8 mouse cellular contexts compared by ENCODE assay signal in genomic region chr5:64159781-64160704, GRCm38 (mm10). TPM values are rescaled to one million over a fixed set of nuclear protein-coding genes. Genes with fewer than 3 reads are reported as not detected.
A peak's percentile ranks its signal among the peaks of the same experiment; 100 is the strongest.
DNase-seq lines count a peak whose midpoint lies in the region; ATAC-seq and TF ChIP-seq lines count a peak whose summit lies in the region.

No protein-coding gene starts in this region.

- H3K4me3 ChIP-seq in G1E (ENCODE audit: low read depth, low read length) = peak overlapping the region; percentile 35
- H3K4me3 ChIP-seq in hindbrain, embryonic 15.5 days = peak overlapping the region; percentile 79
- peak overlapping the region; percentile 68 for H3K4me3 ChIP-seq in left cerebral cortex, adult 2 months

- WGBS in hindbrain, embryonic 15.5 days = 0% methylated on average over 58 of the region's 63 CpGs

- peaks cover 37% of the 10 kb centered on the region for H3K27me3 ChIP-seq in G1E (ENCODE audit: insufficient read depth, low read length)
- H3K27me3 ChIP-seq in hindbrain, embryonic 15.5 days = peaks cover 29% of the 10 kb centered on the region

- DNase-seq in G1E (ENCODE audit: low spot score) = no peak
- DNase-seq in cerebellum, adult 9-10 months = peak; percentile 71
- DNase-seq in gastrocnemius, adult 18-20 months (ENCODE audit: low spot score) = peak; percentile 79
- peak; percentile 62 to 80 for DNase-seq in left cerebral cortex, adult 2 months (ENCODE audit: extremely low spot score in 1 of 2, low spot score in 2 of 2)
- DNase-seq in lung, postnatal 4 days = peak; percentile 78 to 79
- DNase-seq in retina, postnatal 1 day = peak; percentile 79
- peak; percentile 70 to 71 for DNase-seq in thymus, postnatal 36 days

- no peak for ATAC-seq in G1E (ENCODE audit: extremely low read depth, insufficient number of reproducible peaks, low FRiP score, poor library complexity, severe bottlenecking)
- ATAC-seq in hindbrain, embryonic 15.5 days (ENCODE audit: low FRiP score, low read depth) = peak; percentile 77

- peak overlapping the region; percentile 34; the same call in 1 of the 2 replicates for H3K27ac ChIP-seq in hindbrain, embryonic 15.5 days (replicated peaks)
- H3K27ac ChIP-seq in left cerebral cortex, adult 2 months = peak overlapping the region; percentile 89

- H3K4me2 ChIP-seq in hindbrain, embryonic 15.5 days = peak overlapping the region; percentile 100

- H3K9ac ChIP-seq in hindbrain, embryonic 15.5 days = peak overlapping the region; percentile 56

- no peaks in the 10 kb centered on the region for H3K9me3 ChIP-seq in G1E (replicated peaks)
- H3K9me3 ChIP-seq in hindbrain, embryonic 15.5 days = no peaks in the 10 kb centered on the region

- TF ChIP-seq CTCF in G1E (IDR thresholded peaks at IDR 0.05; ENCODE audit: low read depth, low read length) = no peak
- TF ChIP-seq CTCF in left cerebral cortex, adult 2 months (IDR thresholded peaks at IDR 0.05) = peak; percentile 12; the same call in 1 of the 2 replicates

- H3K36me3 ChIP-seq in G1E (replicated peaks) = no peaks in the 10 kb centered on the region
- no peaks in the 10 kb centered on the region for H3K36me3 ChIP-seq in hindbrain, embryonic 15.5 days

- intact Hi-C loops in left cerebral cortex, adult 2 months (cut with DNase I) = loop anchor here (5.0 kb wide), 1 partner anchor 253 kb away; no protein-coding TSS in a partner anchor

- peaks cover 13% of the 10 kb centered on the region for H3K4me1 ChIP-seq in G1E (ENCODE audit: insufficient read depth, low read depth, low read length)
- H3K4me1 ChIP-seq in hindbrain, embryonic 15.5 days (replicated peaks) = peaks cover 27% of the 10 kb centered on the region

RNA-seq across cellular contexts. Expression of gene Tbc1d1, which starts 3.9 kb away (rescaled TPM):
- total RNA-seq in G1E (2014; fragmentation: Nextera tagmentation) (10.3 and 11.7 TPM in 2 replicates), G1E (2017) (17.1 and 17.3 TPM in 2 replicates)
- 3.6 and 4.2 TPM in 2 replicates for polyA plus RNA-seq in G1E (2012)
- 10 to 100 TPM; 57.2 to 73.9 TPM for total RNA-seq in gastrocnemius, adult 18-20 months (2021)
- polyA plus RNA-seq in hindbrain, embryonic 15.5 days (2015; fragmentation: Nextera tagmentation; extraction: Ambion mirVana) = 10.5 and 10.9 TPM in 2 replicates
- 10 to 100 TPM; 20.2 to 24.6 TPM for total RNA-seq in left cerebral cortex, adult 2 months (2021)
